Mouse (Mus musculus) hindbrain, embryonic 11.5 days (tissue): ENCODE data around the gene C1galt1. TPM values are rescaled to one million over a fixed set of nuclear protein-coding genes. Genes with fewer than 3 reads are reported as not detected.

Experiments used
- ATAC-seq: fragments of 200-750 bp; cut with Nextera tagmentation; 2 replicates; pipeline ENCODE4 v1.8.0; 2017; ENCODE audit warnings: mild to moderate bottlenecking, moderate TSS enrichment, moderate library complexity; ENCODE audit not compliant: low FRiP score
- DNase-seq: peaks from one replicate; pipeline ENCODE4 v3.0.0-alpha.2; 2015; ENCODE audit warnings: low spot score
- H3K27ac ChIP-seq: fragments of 300-500 bp; sonication (generic); 2 replicates; pipeline ENCODE4 v1.5.1; 2014; ENCODE audit warnings: mild to moderate bottlenecking, low read depth, low read length
- H3K27me3 ChIP-seq: fragments of 300-500 bp; sonication (generic); 2 replicates; pipeline ENCODE4 v1.6.1; 2014; ENCODE audit warnings: mild to moderate bottlenecking, low read length, moderate library complexity, mixed read lengths; ENCODE audit not compliant: control insufficient read depth, insufficient read depth
- H3K36me3 ChIP-seq: fragments of 300-500 bp; sonication (generic); 2 replicates; pipeline ENCODE4 v1.6.1; 2014; ENCODE audit warnings: mild to moderate bottlenecking, low read length, moderate library complexity, mixed read lengths; ENCODE audit not compliant: control insufficient read depth, insufficient read depth
- H3K4me1 ChIP-seq: fragments of 300-500 bp; sonication (generic); replicated peaks from 2 replicates; pipeline ENCODE4 v1.6.1; 2014; ENCODE audit warnings: low read length, mixed read lengths; ENCODE audit not compliant: control insufficient read depth, insufficient read depth
- H3K4me2 ChIP-seq: fragments of 300-500 bp; sonication (generic); replicated peaks from 2 replicates; pipeline ENCODE4 v1.6.1; 2014; ENCODE audit warnings: mild to moderate bottlenecking, low read depth, low read length
- H3K4me3 ChIP-seq: fragments of 300-500 bp; sonication (generic); 2 replicates; pipeline ENCODE4 v1.5.1; 2014; ENCODE audit warnings: low read depth, low read length
- H3K9ac ChIP-seq: fragments of 300-500 bp; sonication (generic); 2 replicates; pipeline ENCODE4 v1.6.1; 2014; ENCODE audit warnings: low read depth, low read length
- H3K9me3 ChIP-seq: fragments of 300-500 bp; sonication (generic); 2 replicates; pipeline ENCODE4 v1.6.1; 2016; ENCODE audit warnings: low read length; ENCODE audit not compliant: control insufficient read depth
- WGBS: fragments of 180-500 bp; shearing (Covaris S2); extraction: QIAGEN DNeasy Blood & Tissue Kit; methylation state at CpG from one replicate; pipeline ENCODE4 v1.1.7; 2014; 5-methylcytosine and 5-hydroxymethylcytosine counted together
- polyA plus RNA-seq: library from polyadenylated mRNA; unstranded; fragments of >200 nt; fragmentation: Nextera tagmentation; extraction: Ambion mirVana; gene quantifications from 2 replicates; pipeline ENCODE4 v1.2.1, GENCODE M21; 2014

C1galt1 gene
- polyA plus RNA-seq = 3.1 and 4.1 TPM in 2 replicates

- Histone ChIP-seq H3K4me1 (no peaks in the 10 kb centered on the region), H3K27me3 (no peaks in the 10 kb centered on the region), H3K4me2 (peak within 1 kb of the TSS; percentile 47), H3K4me3 (peak within 1 kb of the TSS; percentile 79), H3K9me3 (no peaks in the 10 kb centered on the region), H3K9ac (peak within 1 kb of the TSS; percentile 84), H3K27ac (peak within 1 kb of the TSS; percentile 83), H3K36me3 (no peaks in the 10 kb centered on the region)
- ATAC-seq (no peak; the same call in 1 of the 2 replicates), DNase-seq (no peak)
- WGBS = under 1% methylated on average over 42 of the region's 93 CpGs
These were observed at the start of gene C1galt1 for GRCm38 (mm10) chr6:7844802-7845679. Gene C1galt1, plus strand, starts transcription at chr6:7844842.

- H3K27ac ChIP-seq = no peak overlapping the region
- H3K9ac ChIP-seq = no peak overlapping the region
- 88% methylated on average over 6 of the region's 6 CpGs for whole genome bisulfite sequencing
- no peaks in the 10 kb centered on the region for H3K4me1 ChIP-seq
- H3K9me3 ChIP-seq = no peaks in the 10 kb centered on the region
- ATAC-seq (no peak), DNase-seq (no peak)
- H3K27me3 ChIP-seq = no peaks in the 10 kb centered on the region
- H3K36me3 ChIP-seq = no peaks in the 10 kb centered on the region
- no peak overlapping the region for H3K4me3 ChIP-seq
- no peak overlapping the region for H3K4me2 ChIP-seq
These were observed 44.7 kb upstream of the C1galt1 start for GRCm38 (mm10) chr6:7799969-7800368.

GRCm38 (mm10) chr6:7803765-7804542, 40.7 kb upstream of the C1galt1 start:
- no peaks in the 10 kb centered on the region for H3K36me3 ChIP-seq
- H3K4me1 ChIP-seq = no peaks in the 10 kb centered on the region
- DNase-seq (no peak), ATAC-seq (no peak)
- no peak overlapping the region for H3K4me3 ChIP-seq
- no peaks in the 10 kb centered on the region for H3K27me3 ChIP-seq
- H3K4me2 ChIP-seq = no peak overlapping the region
- no peak overlapping the region for H3K9ac ChIP-seq
- H3K9me3 ChIP-seq = no peaks in the 10 kb centered on the region
- H3K27ac ChIP-seq = no peak overlapping the region
- WGBS = 95% methylated on average over 9 of the region's 9 CpGs

- Histone ChIP-seq H3K4me2 (no peak overlapping the region), H3K9me3 (no peaks in the 10 kb centered on the region), H3K36me3 (no peaks in the 10 kb centered on the region), H3K27me3 (no peaks in the 10 kb centered on the region), H3K4me1 (no peaks in the 10 kb centered on the region), H3K9ac (no peak overlapping the region), H3K27ac (no peak overlapping the region), H3K4me3 (no peak overlapping the region)
- ATAC-seq = no peak
- DNase-seq = no peak
- WGBS = 49% methylated on average over 2 of the region's 2 CpGs
These were observed 30.5 kb upstream of the C1galt1 start for GRCm38 (mm10) chr6:7814146-7814545.

GRCm38 (mm10) chr6:7816233-7816632, 28.4 kb upstream of the C1galt1 start:
- 86% methylated on average over 5 of the region's 5 CpGs for WGBS
- Histone ChIP-seq H3K4me2 (no peak overlapping the region), H3K4me3 (no peak overlapping the region), H3K36me3 (no peaks in the 10 kb centered on the region), H3K9me3 (no peaks in the 10 kb centered on the region), H3K27ac (no peak overlapping the region), H3K27me3 (no peaks in the 10 kb centered on the region), H3K9ac (no peak overlapping the region), H3K4me1 (no peaks in the 10 kb centered on the region)
- ATAC-seq (no peak), DNase-seq (no peak)

GRCm38 (mm10) chr6:7822688-7823087, 22.0 kb upstream of the C1galt1 start:
- 56% methylated on average over 6 of the region's 6 CpGs for WGBS
- Histone ChIP-seq H3K9ac (no peak overlapping the region), H3K4me1 (no peaks in the 10 kb centered on the region), H3K27me3 (no peaks in the 10 kb centered on the region), H3K9me3 (no peaks in the 10 kb centered on the region), H3K27ac (no peak overlapping the region), H3K4me2 (no peak overlapping the region), H3K36me3 (no peaks in the 10 kb centered on the region), H3K4me3 (no peak overlapping the region)
- ATAC-seq (no peak), DNase-seq (no peak)

GRCm38 (mm10) chr6:7830793-7831192, 13.8 kb upstream of the C1galt1 start:
- DNase-seq (no peak), ATAC-seq (no peak)
- Histone ChIP-seq H3K36me3 (no peaks in the 10 kb centered on the region), H3K27ac (no peak overlapping the region), H3K9me3 (no peaks in the 10 kb centered on the region), H3K27me3 (no peaks in the 10 kb centered on the region), H3K4me1 (no peaks in the 10 kb centered on the region), H3K4me2 (no peak overlapping the region), H3K4me3 (no peak overlapping the region), H3K9ac (no peak overlapping the region)
- WGBS = 76% methylated on average over 8 of the region's 8 CpGs

GRCm38 (mm10) chr6:7832564-7833175, 12.0 kb upstream of the C1galt1 start:
- no peaks in the 10 kb centered on the region for H3K27me3 ChIP-seq
- DNase-seq (no peak), ATAC-seq (no peak)
- no peaks in the 10 kb centered on the region for H3K36me3 ChIP-seq
- no peaks in the 10 kb centered on the region for H3K4me1 ChIP-seq
- 79% methylated on average over 6 of the region's 6 CpGs for WGBS
- H3K4me3 ChIP-seq = no peak overlapping the region
- H3K27ac ChIP-seq = no peak overlapping the region
- no peaks in the 10 kb centered on the region for H3K9me3 ChIP-seq
- no peak overlapping the region for H3K4me2 ChIP-seq
- no peak overlapping the region for H3K9ac ChIP-seq
